Mouse (Mus musculus) lung, embryonic 16.5 days (tissue): ENCODE data around the gene Wfdc6a. TPM values are rescaled to one million over a fixed set of nuclear protein-coding genes. Genes with fewer than 3 reads are reported as not detected.

ENCODE experiments used
- ATAC-seq: fragments of 200-750 bp; cut with Nextera tagmentation; 2 replicates; pipeline ENCODE4 v1.8.0; 2017; ENCODE audit warnings: low read depth, mild to moderate bottlenecking, moderate library complexity
- H3K27ac ChIP-seq: fragments of 300-500 bp; sonication (generic); 2 replicates; pipeline ENCODE4 v1.5.1; 2014; ENCODE audit warnings: mild to moderate bottlenecking, control low read depth, low read length
- H3K27me3 ChIP-seq: fragments of 300-500 bp; sonication (generic); 2 replicates; pipeline ENCODE4 v1.6.1; 2014; ENCODE audit warnings: low read depth, low read length, mixed read lengths; ENCODE audit not compliant: control insufficient read depth, insufficient read depth
- H3K36me3 ChIP-seq: fragments of 300-500 bp; sonication (generic); 2 replicates; pipeline ENCODE4 v1.6.1; 2014; ENCODE audit warnings: low read length; ENCODE audit not compliant: control insufficient read depth, insufficient read depth
- H3K4me1 ChIP-seq: fragments of 300-500 bp; sonication (generic); replicated peaks from 2 replicates; pipeline ENCODE4 v1.6.1; 2014; ENCODE audit warnings: low read length, mixed read lengths; ENCODE audit not compliant: control insufficient read depth, insufficient read depth
- H3K4me2 ChIP-seq: fragments of 300-500 bp; sonication (generic); 2 replicates; pipeline ENCODE4 v1.6.1; 2014; ENCODE audit warnings: low read depth, low read length, control low read depth
- H3K4me3 ChIP-seq: fragments of 300-500 bp; sonication (generic); 2 replicates; pipeline ENCODE4 v1.5.1; 2014; ENCODE audit warnings: mild to moderate bottlenecking, low read length, control low read depth
- H3K9ac ChIP-seq: fragments of 300-500 bp; sonication (generic); 2 replicates; pipeline ENCODE4 v1.6.1; 2014; ENCODE audit warnings: low read length, control low read depth
- H3K9me3 ChIP-seq: fragments of 300-500 bp; sonication (generic); 2 replicates; pipeline ENCODE4 v1.6.1; 2016; ENCODE audit warnings: low read length; ENCODE audit not compliant: control insufficient read depth
- WGBS: fragments of 180-500 bp; shearing (Covaris S2); extraction: QIAGEN DNeasy Blood & Tissue Kit; methylation state at CpG from one replicate; pipeline ENCODE4 v1.1.7; 2014; 5-methylcytosine and 5-hydroxymethylcytosine counted together
- polyA plus RNA-seq: library from polyadenylated mRNA; unstranded; fragments of >200 nt; fragmentation: Nextera tagmentation; extraction: Ambion mirVana; gene quantifications from 2 replicates; pipeline ENCODE4 v1.2.1, GENCODE M21; 2015

The Wfdc6a gene
- polyA plus RNA-seq, 1 experiment from 2014 or later, result 1.4 TPM

GRCm38 (mm10) chr2:164558991-164559645, 26.1 kb downstream of the Wfdc6a start:
- peak overlapping the region; percentile 6; the same call in 1 of the 2 replicates for H3K9ac ChIP-seq
- H3K27ac ChIP-seq, result peak overlapping the region; percentile 71
- H3K4me2 ChIP-seq, result no peak overlapping the region; the same call in 1 of the 2 replicates
- H3K9me3 ChIP-seq, result no peaks in the 10 kb centered on the region
- no peak overlapping the region for H3K4me3 ChIP-seq
- no peaks in the 10 kb centered on the region; the same call in 1 of the 2 replicates for H3K27me3 ChIP-seq
- peaks cover 15% of the 10 kb centered on the region for H3K4me1 ChIP-seq
- H3K36me3 ChIP-seq, result no peaks in the 10 kb centered on the region
- ATAC-seq, result peak; percentile 58
- 32% methylated on average over 16 of the region's 16 CpGs for WGBS

DNA sequence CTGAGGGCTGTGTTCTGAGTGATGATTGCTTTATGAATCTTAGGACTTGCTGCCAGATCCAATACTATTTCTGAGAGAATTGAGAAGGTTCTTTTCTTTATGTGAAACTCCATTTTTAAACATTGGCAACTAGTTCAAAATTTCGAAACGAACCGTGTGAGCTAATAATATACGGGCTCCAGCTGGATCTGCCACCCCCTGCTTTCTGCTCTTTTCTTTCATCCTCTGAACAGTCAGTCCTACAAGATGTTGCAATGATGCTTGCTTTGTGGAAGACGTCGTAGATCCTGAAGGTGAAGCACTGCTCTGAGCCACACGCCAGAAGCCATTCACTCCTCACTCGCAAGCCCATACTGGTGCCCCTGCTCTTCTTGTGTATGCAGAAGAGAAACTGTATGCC, 26.8 kb downstream of the Wfdc6a start:
- Histone ChIP-seq H3K9me3 (no peaks in the 10 kb centered on the region), H3K36me3 (no peaks in the 10 kb centered on the region), H3K4me2 (no peak overlapping the region), H3K27me3 (no peaks in the 10 kb centered on the region; the same call in 1 of the 2 replicates), H3K9ac (no peak overlapping the region), H3K4me1 (peaks cover 12% of the 10 kb centered on the region), H3K4me3 (no peak overlapping the region), H3K27ac (peak overlapping the region; percentile 71)
- ATAC-seq, result no peak
- 45% methylated on average over 8 of the region's 8 CpGs for WGBS

DNA sequence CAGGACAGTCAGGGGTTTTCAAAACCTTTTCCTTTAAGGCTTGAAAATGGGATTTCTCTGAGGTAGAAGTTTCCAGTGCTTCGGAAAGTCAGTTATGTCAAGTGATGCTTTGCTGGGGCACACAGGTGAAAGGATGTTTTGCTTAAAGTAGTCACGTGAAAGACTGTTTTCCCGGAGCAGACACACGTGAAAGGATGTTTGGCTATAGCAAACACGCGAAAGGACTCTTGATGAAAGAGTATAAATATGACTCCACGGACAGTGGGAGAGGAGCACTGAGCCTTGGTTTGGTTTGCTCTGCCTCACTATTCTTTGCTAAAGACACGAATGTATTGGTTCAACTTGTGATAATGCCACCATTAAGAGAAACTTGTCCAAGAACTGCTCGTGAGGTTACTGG, 33.7 kb downstream of the Wfdc6a start:
- H3K4me2 ChIP-seq, result no peak overlapping the region
- no peak overlapping the region for H3K27ac ChIP-seq
- ATAC-seq, result no peak
- no peaks in the 10 kb centered on the region; the same call in 1 of the 2 replicates for H3K27me3 ChIP-seq
- 55% methylated on average over 9 of the region's 9 CpGs for whole genome bisulfite sequencing
- H3K4me3 ChIP-seq, result no peak overlapping the region
- peaks cover 12% of the 10 kb centered on the region; the same call in 1 of the 2 replicates for H3K4me1 ChIP-seq
- no peak overlapping the region for H3K9ac ChIP-seq
- no peaks in the 10 kb centered on the region for H3K36me3 ChIP-seq
- H3K9me3 ChIP-seq, result no peaks in the 10 kb centered on the region

GRCm38 (mm10) chr2:164550895-164551269, 34.4 kb downstream of the Wfdc6a start:
- 63% methylated on average over 2 of the region's 2 CpGs for WGBS
- H3K9ac ChIP-seq, result no peak overlapping the region
- H3K9me3 ChIP-seq, result no peaks in the 10 kb centered on the region
- no peak overlapping the region for H3K4me2 ChIP-seq
- no peak overlapping the region for H3K4me3 ChIP-seq
- H3K27me3 ChIP-seq, result no peaks in the 10 kb centered on the region; the same call in 1 of the 2 replicates
- H3K4me1 ChIP-seq, result peaks cover 12% of the 10 kb centered on the region; the same call in 1 of the 2 replicates
- H3K36me3 ChIP-seq, result no peaks in the 10 kb centered on the region
- no peak overlapping the region for H3K27ac ChIP-seq
- ATAC-seq, result no peak

DNA sequence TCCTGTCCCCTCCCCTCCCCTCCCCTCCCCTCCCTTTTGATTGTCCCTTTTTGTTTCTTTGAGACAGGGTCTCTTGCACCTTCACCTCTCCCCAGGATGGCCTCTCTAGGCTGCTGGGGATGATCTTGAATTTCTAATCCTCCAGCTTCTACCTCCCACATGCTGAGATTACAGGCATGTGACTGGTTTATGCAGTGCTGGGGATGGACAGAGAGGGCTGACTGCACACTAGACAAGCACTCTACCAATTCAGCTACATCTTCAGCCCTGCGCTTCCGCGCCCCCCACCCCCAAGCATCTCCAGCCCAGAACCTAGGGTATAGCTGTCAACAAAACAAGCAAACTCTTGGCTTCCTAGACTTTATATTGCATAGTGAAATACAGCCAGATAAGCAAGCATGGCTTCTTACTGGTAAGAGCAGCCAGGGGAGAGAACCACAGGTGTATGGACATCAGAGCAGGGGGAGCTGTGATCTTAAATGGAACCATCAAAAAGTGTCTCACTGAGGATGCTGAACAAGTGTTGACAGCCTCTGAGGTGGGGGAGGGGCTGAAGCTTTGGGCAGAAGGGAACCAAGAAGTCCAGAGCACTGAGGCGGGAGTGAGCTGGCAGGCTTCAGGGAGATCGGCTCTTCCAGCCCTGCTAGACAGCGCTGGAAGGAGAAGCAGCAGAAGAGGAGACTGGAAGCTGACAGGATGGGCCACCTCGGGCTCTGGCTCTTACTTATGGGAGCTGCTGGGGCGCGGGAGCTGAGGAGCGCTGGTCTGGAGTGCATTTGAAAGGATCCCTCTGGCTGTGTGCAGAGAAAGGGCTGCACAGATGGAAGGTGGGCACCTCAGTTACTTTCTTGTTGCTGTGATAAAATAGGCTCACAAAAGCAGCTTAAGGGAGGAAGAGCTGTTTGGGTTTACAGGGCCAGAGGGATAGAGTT, 35.0 kb downstream of the Wfdc6a start:
- Histone ChIP-seq H3K4me3 (no peak overlapping the region), H3K4me2 (no peak overlapping the region), H3K27ac (no peak overlapping the region; the same call in 1 of the 2 replicates), H3K9ac (0 out of 2 replicates have a peak overlapping the region, but pooled peaks have one; percentile 23), H3K4me1 (peaks cover 12% of the 10 kb centered on the region; the same call in 1 of the 2 replicates), H3K36me3 (no peaks in the 10 kb centered on the region), H3K27me3 (no peaks in the 10 kb centered on the region; the same call in 1 of the 2 replicates), H3K9me3 (no peaks in the 10 kb centered on the region)
- no peak for ATAC-seq
- WGBS, result 26% methylated on average over 10 of the region's 10 CpGs

DNA sequence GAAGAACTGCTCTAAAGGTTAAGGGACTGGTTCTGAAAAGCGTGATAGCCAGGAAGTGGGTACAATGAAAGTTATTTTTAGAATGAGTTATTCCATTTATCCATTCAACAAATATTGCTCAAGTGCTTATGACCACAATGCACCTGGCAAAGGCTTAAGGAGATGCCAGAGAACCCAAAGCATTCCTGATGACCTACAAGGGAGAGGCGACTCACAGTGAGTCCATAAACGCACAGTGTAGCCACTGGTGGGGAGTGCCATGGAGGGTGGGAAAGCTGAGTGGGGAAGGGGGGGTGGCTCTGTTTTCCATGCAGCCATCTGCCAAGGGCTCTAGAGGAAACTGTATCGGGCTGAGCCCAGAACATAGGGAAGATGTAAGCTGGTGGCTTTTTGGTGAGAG, 35.9 kb downstream of the Wfdc6a start:
- H3K36me3 ChIP-seq, result no peaks in the 10 kb centered on the region
- no peaks in the 10 kb centered on the region; the same call in 1 of the 2 replicates for H3K27me3 ChIP-seq
- H3K27ac ChIP-seq, result peak overlapping the region; percentile 72
- no peak overlapping the region for H3K4me3 ChIP-seq
- ATAC-seq, result peak; percentile 72; the same call in 1 of the 2 replicates
- WGBS, result 22% methylated on average over 4 of the region's 4 CpGs
- no peak overlapping the region for H3K9ac ChIP-seq
- no peaks in the 10 kb centered on the region for H3K9me3 ChIP-seq
- H3K4me1 ChIP-seq, result peaks cover 15% of the 10 kb centered on the region; the same call in 1 of the 2 replicates
- H3K4me2 ChIP-seq, result no peak overlapping the region

DNA sequence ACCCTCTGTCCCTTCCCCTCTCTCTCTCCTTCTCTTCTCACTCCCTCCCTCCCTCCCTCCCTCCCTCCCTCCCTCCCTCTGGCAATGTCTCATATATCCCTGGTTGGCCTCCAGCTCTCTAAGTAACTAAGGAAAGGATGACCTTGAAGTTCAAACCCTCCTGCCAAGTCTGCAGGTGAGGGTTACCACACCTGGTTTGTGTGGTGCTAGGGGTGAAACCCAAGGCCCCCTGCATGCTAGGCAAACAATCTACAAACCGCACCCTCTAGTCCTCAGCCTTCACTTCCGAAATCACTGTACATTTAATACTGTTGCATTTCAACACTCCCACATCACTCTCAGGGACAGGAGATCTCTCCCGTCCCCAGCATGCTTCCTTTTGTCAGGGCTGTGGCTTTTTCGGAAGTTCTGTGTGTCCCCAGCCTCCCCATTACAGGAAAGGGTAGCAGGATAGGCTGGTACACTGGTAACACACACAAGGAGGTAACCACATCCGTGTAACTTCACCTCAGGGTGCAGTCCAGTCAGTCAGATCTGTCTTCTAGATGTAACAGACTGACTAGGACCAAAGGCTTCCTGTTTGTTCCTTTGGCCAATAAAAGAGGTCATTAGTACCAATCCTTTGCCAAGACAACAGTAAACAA, 40.7 kb downstream of the Wfdc6a start:
- peak; percentile 34 for ATAC-seq
- H3K4me3 ChIP-seq, result no peak overlapping the region
- H3K4me1 ChIP-seq, result peaks cover 22% of the 10 kb centered on the region
- no peaks in the 10 kb centered on the region for H3K9me3 ChIP-seq
- 0 out of 2 replicates have a peak overlapping the region, but pooled peaks have one; percentile 20 for H3K27ac ChIP-seq
- WGBS, result 30% methylated on average over 5 of the region's 5 CpGs
- H3K27me3 ChIP-seq, result no peaks in the 10 kb centered on the region
- no peaks in the 10 kb centered on the region for H3K36me3 ChIP-seq
- H3K4me2 ChIP-seq, result no peak overlapping the region
- no peak overlapping the region for H3K9ac ChIP-seq

DNA sequence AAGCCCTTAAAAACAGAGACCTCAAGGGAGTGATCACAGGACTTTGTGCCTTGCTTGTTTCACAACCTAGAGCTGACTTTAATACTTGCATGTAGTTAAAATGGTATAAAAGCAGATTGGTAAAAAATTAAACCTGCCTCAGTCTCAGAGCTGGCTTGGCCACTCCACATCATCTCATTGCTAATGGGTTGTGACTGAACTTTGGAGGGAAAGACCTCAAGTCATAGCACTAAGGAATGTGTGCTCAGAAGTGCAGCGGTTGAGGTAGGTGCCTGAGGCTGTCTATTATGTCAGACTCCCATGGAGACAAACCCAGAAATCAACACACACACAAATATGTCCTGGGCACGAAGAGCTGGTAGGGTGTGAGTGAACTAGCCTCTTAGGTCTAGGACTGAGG, 41.5 kb downstream of the Wfdc6a start:
- Histone ChIP-seq H3K27ac (no peak overlapping the region), H3K4me1 (peaks cover 20% of the 10 kb centered on the region), H3K9me3 (no peaks in the 10 kb centered on the region), H3K4me3 (no peak overlapping the region), H3K36me3 (no peaks in the 10 kb centered on the region), H3K27me3 (no peaks in the 10 kb centered on the region), H3K4me2 (no peak overlapping the region), H3K9ac (no peak overlapping the region)
- no peak for ATAC-seq
- 65% methylated on average over 2 of the region's 2 CpGs for WGBS
